Mouse (Mus musculus) midbrain, embryonic 15.5 days (tissue): Measurements from ENCODE around the gene Rfx5. TPM values are rescaled to one million over a fixed set of nuclear protein-coding genes. Genes with fewer than 3 reads are reported as not detected.
"Not testable (repeated sequence)": the region's sequence is repeated elsewhere in the genome, so short reads cannot be mapped to it uniquely, and the experiment has no call there.

Source experiments
- ATAC-seq: fragments of 200-750 bp; cut with Nextera tagmentation; replicated peaks from 2 replicates; pipeline ENCODE4 v1.8.0; 2017; ENCODE audit warnings: moderate TSS enrichment
- H3K27ac ChIP-seq: fragments of 300-500 bp; sonication (generic); 2 replicates; pipeline ENCODE4 v1.5.1; 2015; ENCODE audit warnings: mild to moderate bottlenecking, inconsistent platforms
- H3K27me3 ChIP-seq: fragments of 300-500 bp; sonication (generic); replicated peaks from 2 replicates; pipeline ENCODE4 v1.6.1; 2015; ENCODE audit warnings: inconsistent platforms
- H3K36me3 ChIP-seq: fragments of 300-500 bp; sonication (generic); replicated peaks from 2 replicates; pipeline ENCODE4 v1.6.1; 2015; ENCODE audit warnings: inconsistent platforms
- H3K4me1 ChIP-seq: fragments of 300-500 bp; sonication (generic); 2 replicates; pipeline ENCODE4 v1.6.1; 2015; ENCODE audit warnings: inconsistent platforms
- H3K4me2 ChIP-seq: fragments of 300-500 bp; sonication (generic); 2 replicates; pipeline ENCODE4 v1.6.1; 2015; ENCODE audit warnings: inconsistent platforms, mild to moderate bottlenecking, moderate library complexity
- H3K4me3 ChIP-seq: fragments of 300-500 bp; sonication (generic); 2 replicates; pipeline ENCODE4 v1.5.1; 2015; ENCODE audit warnings: mild to moderate bottlenecking, inconsistent platforms
- H3K9ac ChIP-seq: fragments of 300-500 bp; sonication (generic); 2 replicates; pipeline ENCODE4 v1.6.1; 2015; ENCODE audit warnings: mild to moderate bottlenecking, inconsistent platforms
- H3K9me3 ChIP-seq: fragments of 300-500 bp; sonication (generic); 2 replicates; pipeline ENCODE4 v1.6.1; 2016; ENCODE audit warnings: inconsistent platforms
- WGBS: fragments of 180-500 bp; shearing (Covaris S2); methylation state at CpG from one replicate; pipeline ENCODE4 v1.1.7; 2015; ENCODE audit warnings: mixed read lengths; 5-methylcytosine and 5-hydroxymethylcytosine counted together
- polyA plus RNA-seq: library from polyadenylated mRNA; unstranded; fragments of >200 nt; fragmentation: Nextera tagmentation; extraction: Ambion mirVana; gene quantifications from 2 replicates; pipeline ENCODE4 v1.2.1, GENCODE M21; 2015

The Rfx5 gene
- polyA plus RNA-seq, 1 experiment from 2014 or later = 6.5 TPM

DNA sequence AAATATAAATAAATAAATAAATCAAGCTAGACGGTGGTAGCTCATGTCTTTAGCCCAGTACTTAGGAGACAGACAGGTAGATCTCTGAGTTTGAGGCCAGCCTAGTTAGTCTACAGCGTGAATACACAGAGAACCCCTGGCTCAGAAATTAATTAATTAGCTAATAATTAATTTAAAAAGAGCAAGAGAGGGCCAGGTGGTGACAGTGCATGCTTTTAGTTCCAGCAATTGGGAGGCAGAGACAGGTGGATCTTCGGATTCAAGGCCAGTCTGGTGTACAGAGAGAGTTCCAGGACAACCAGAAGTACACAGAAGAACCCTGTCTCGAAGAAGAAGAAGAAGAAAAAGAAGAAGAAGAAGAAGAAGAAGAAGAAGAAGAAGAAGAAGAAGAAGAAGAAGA lies 24.9 kb upstream of the Rfx5 start:
- ATAC-seq = not testable (repeated sequence)

DNA sequence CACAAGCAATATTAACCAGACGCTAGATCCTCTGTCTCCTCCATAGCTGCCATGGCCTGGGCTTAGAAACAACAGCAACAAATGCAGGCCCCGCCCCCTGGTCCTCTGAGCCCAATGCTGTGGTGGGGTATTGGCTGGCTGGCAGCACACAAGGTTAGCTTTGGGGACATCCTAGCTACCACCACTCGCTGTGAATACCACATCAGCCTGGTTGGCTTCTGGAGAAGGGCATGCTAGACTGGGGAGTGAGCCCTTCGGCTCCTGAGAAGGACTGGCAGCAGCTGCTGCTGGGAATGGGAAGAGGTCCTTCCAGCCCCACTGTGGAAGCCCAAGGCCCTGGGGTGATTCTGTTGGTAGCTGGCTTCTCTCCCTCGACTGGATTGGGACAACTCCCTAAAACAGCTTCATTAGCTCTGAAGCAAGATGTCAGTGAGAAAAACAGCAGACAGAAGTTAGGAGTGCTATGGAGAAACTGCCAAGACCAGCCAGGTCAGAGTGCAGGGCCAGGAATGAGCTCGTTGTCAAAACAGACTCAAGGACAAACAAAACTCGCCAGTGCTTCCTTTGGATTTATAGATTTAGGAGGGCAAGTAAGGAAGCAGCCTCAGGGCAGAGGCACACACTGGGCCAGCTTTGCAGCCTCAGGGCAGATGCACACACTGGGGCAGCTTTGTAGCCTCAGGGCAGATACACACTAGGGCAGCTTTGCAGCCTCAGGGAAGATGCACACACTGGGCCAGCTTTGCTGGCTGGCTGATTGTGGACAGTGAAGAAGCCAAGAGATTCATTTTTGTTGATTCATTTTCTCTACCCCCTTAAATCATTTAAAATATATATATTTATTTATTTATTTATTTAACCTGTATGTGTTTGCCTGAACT lies 23.2 kb upstream of the Rfx5 start:
- H3K27me3 ChIP-seq, H3K27ac ChIP-seq, H3K9ac ChIP-seq, H3K9me3 ChIP-seq, H3K36me3 ChIP-seq, H3K4me1 ChIP-seq, H3K4me2 ChIP-seq, ATAC-seq, H3K4me3 ChIP-seq: not testable (repeated sequence)
- WGBS = 49% methylated on average over 7 of the region's 7 CpGs

More for the DNA sequence above, 24.9 kb upstream of the Rfx5 start:
- H3K9me3 ChIP-seq, H3K4me2 ChIP-seq, H3K9ac ChIP-seq, H3K36me3 ChIP-seq, H3K27ac ChIP-seq, H3K4me1 ChIP-seq, H3K27me3 ChIP-seq, H3K4me3 ChIP-seq: not testable (repeated sequence)
- WGBS = 92% methylated on average over 4 of the region's 4 CpGs

DNA sequence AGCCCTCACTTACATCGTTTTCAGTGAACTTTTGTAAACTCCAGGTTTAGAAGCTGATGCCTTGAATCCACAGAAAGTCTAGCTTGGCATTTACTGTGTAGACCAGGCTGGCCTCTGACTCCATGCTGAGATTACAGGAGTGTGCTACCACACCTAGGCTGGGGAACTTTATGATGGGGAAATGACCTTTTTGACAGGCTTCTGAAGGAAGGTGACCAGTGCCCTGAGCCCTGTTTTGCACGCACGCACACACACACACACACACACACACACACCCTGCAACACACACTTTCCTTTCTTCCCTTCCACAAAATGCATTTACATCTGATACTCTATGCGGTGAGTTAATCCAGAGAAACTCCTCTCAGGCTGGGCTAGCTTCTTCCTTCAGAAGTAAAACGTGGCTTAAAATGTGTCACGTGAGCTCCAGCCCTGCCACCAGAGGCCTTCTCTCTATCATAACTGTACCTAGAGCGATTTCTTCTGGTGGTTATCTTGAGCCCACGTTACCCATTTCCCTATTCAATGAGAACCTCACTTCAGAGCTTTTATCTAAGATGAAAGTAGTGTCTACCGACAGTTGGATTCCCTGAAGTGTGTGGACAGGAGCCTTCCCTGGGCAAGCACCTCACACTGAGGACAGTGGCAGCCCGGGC lies 22.3 kb upstream of the Rfx5 start:
- not testable (repeated sequence) for H3K36me3 ChIP-seq, H3K27me3 ChIP-seq, ATAC-seq, H3K4me2 ChIP-seq, H3K9me3 ChIP-seq, H3K4me1 ChIP-seq, H3K9ac ChIP-seq, H3K4me3 ChIP-seq, H3K27ac ChIP-seq
- 70% methylated on average over 10 of the region's 10 CpGs for WGBS

DNA sequence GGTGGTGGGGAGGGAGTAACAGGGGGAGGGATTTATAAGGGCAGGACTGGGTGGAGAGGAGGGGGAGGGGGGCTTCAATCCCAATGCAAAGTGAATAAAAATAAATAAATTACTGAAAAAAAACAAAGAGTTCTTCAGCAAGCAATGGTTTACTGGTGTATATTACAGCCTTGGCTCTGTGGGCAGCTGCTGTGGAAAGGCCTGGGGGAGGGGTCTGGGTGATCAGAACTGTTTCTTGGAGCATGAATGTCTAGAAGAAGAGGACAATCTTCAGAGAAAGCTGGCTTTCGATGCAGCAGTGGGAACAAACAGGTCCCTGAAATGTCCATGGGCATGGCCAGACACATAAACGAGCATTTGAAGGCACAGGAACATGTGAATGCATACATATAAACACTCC lies 21.6 kb upstream of the Rfx5 start:
- not testable (repeated sequence) for H3K4me3 ChIP-seq, H3K27me3 ChIP-seq, H3K36me3 ChIP-seq, H3K9ac ChIP-seq, H3K4me1 ChIP-seq, H3K27ac ChIP-seq, H3K4me2 ChIP-seq, H3K9me3 ChIP-seq
- ATAC-seq = 0 out of 2 replicates have a peak, but pooled peaks have one; percentile 10
- 56% methylated on average over 2 of the region's 2 CpGs for WGBS

DNA sequence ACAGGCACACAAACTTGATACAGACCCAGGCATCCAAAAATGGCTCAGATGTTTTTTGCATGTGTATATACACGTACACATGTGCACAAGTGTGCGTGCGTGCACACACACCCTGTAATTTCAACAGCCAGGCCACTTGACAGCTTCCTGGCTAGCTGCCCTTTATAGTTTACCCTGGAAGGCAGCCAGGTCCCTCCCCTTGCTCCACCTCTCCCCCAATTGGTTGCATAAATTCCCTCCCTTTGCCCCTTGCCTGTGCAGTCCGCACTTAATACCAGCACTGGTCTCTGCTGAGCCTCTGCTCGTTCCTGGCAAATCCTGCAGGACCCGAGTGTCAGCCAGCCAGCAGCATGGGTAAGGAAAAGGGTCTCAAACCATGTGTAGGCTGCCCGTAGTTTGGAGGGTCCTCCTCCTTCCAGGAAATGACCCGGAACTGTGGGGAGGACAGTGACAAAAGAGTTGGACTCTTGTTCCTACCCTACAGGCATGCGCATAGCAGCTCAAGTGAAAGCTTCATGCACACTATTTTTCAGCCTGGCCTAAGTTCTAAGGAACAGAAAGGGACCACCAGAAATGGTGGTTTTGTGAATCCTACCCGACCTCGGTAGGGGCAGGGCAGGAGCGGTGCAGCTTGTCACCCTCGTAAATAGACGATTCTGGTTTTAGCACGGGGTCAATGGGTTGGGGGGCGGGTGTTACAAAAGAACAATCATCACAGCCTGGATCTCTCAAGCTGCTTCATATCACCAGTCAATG lies 20.9 kb upstream of the Rfx5 start, which contains the start of gene Selenbp1:
Gene Selenbp1, plus strand, starts transcription at position 248 of the 756 bp plus-strand sequence.
- Histone ChIP-seq H3K27me3 (no peaks in the 10 kb centered on the region), H3K9me3 (no peaks in the 10 kb centered on the region), H3K36me3 (no peaks in the 10 kb centered on the region), H3K9ac (no peak within 1 kb of the TSS), H3K4me2 (peak within 1 kb of the TSS; percentile 44), H3K4me3 (peak within 1 kb of the TSS; percentile 26), H3K4me1 (peaks cover 6% of the 10 kb centered on the region; the same call in 1 of the 2 replicates), H3K27ac (peak within 1 kb of the TSS; percentile 62)
- WGBS = 27% methylated on average over 16 of the region's 16 CpGs
- peak; percentile 79 for ATAC-seq

DNA sequence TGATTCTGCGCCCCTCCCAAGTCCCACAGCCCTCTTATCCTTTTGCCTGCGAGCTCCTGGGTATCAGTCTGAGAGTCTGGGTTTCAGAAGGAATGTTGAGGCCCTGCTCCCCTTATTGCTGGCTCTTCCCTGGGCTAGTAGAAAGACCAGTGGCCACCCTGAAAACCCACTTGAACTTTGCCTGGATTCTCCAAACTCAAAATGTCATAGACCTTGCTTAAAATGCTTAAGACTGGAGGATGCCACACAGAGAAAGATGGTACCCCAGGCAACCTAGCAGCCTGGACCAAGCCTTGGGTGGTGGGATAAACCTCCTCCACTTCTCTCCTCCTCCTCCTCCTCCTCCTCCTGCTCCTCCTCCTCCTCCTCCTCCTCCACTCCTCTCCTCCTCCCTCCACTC lies 20.3 kb upstream of the Rfx5 start:
- WGBS = no CpG with 5 or more reads among the region's 2 CpGs
- H3K4me3 ChIP-seq, ATAC-seq: not testable (repeated sequence)

DNA sequence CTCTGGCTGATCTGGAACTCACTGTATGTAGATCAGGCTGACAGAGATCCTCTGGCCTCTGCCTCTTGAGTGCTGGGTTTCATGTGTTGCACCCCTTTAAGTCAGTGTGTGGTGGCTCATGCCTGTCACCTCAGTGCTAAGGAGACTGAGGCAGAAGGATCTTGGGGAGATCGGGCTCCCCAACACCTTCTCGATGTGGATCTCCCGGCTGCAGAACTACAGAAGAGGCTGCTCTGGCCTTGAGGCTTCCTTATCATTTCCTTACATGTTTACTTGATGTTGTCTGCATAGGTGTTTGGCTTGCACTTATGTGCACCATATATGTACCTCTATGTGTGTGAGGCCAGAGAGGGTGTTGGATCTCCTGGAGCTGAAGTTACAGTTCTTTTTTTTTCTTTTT lies 19.3 kb upstream of the Rfx5 start:
- 94% methylated on average over 3 of the region's 3 CpGs for WGBS
- H3K4me3 ChIP-seq, H3K27me3 ChIP-seq, H3K9me3 ChIP-seq, H3K27ac ChIP-seq, H3K9ac ChIP-seq, ATAC-seq, H3K4me2 ChIP-seq, H3K4me1 ChIP-seq, H3K36me3 ChIP-seq: not testable (repeated sequence)

More for the DNA sequence above, 20.3 kb upstream of the Rfx5 start:
- H3K36me3 ChIP-seq, H3K4me2 ChIP-seq, H3K9ac ChIP-seq, H3K27me3 ChIP-seq, H3K27ac ChIP-seq, H3K4me1 ChIP-seq, H3K9me3 ChIP-seq: not testable (repeated sequence)

DNA sequence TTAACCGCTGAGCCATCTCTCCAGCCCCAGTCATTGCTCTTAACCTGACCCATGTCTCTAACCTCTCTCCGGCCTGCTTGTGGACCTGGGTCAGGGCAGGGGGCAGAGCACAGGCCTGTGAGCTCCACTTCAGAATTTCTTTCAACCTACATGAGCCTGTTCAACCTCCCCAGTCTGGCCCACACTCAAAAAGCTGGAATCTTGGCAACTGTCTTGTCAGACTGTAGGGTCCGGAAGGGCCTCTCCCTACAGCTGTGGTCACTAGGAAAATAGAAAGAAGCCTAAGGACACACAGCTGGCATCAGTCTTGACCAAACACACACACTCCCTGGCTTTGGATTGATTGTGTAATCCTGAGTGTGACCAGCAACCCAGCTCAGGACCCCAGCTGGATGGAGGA lies 18.5 kb upstream of the Rfx5 start:
- not testable (repeated sequence) for H3K4me3 ChIP-seq, H3K4me1 ChIP-seq, H3K27ac ChIP-seq, H3K9me3 ChIP-seq, H3K27me3 ChIP-seq, H3K9ac ChIP-seq, ATAC-seq, H3K4me2 ChIP-seq, H3K36me3 ChIP-seq
- 85% methylated on average over 3 of the region's 3 CpGs for WGBS

DNA sequence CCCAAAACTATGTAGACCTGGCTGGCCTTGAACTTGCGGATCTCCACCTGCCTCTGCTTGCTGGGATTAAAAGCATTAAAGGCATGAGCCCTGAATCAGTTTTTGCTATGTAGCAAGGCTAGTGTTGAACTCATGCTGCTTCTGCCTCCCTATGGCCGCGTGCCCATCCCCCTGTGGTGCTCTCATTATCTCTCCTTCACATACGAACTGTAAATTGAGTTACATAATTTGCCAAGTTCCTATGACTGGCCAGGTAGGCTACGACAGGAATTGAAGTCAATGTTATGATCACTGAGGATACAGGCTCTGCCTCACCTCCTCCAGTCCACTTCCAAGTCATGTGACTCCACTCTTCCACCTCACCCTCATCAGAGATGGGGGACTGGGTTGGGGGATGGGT lies 17.7 kb upstream of the Rfx5 start:
- not testable (repeated sequence) for H3K27ac ChIP-seq, H3K4me1 ChIP-seq, H3K4me3 ChIP-seq, H3K9ac ChIP-seq, H3K27me3 ChIP-seq, H3K4me2 ChIP-seq, ATAC-seq, H3K9me3 ChIP-seq, H3K36me3 ChIP-seq
- WGBS = 88% methylated on average over 5 of the region's 5 CpGs

DNA sequence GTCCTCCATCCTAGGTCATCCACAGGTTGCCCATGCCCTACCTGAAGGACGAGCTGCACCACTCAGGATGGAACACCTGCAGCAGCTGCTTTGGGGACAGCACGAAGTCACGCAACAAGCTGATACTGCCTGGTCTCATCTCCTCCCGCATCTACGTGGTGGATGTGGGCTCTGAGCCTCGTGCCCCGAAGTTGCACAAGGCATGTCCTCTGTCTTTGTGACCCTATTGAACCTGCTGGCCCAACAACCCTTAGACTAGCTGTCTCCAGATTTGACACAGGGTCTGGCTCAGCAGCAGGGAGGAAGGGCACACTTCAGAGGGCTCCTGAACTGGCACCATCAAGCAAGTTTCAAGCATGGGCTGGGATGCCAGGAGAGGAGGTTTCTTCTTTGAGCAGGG lies 16.7 kb upstream of the Rfx5 start:
- ATAC-seq, H3K9ac ChIP-seq, H3K4me3 ChIP-seq, H3K4me2 ChIP-seq, H3K36me3 ChIP-seq, H3K4me1 ChIP-seq, H3K9me3 ChIP-seq, H3K27ac ChIP-seq, H3K27me3 ChIP-seq: not testable (repeated sequence)
- WGBS = 89% methylated on average over 7 of the region's 7 CpGs

DNA sequence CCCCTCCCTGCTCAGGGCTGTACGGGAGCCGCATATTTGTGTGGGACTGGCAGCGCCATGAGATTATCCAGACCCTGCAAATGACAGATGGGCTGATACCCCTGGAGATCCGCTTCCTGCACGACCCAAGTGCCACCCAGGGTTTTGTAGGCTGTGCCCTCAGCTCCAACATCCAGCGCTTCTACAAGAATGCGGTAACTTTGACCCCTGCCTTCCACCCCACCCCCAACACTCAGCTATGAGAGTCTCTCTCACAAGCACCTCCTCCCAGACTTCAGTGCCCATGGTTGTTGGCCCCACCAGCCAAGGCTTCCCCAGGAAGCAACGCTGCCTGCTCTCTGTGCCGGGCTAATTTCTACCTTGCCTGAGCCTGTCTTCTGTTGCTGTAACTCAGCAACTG lies 13.8 kb upstream of the Rfx5 start:
- H3K27ac ChIP-seq, H3K9ac ChIP-seq, H3K4me2 ChIP-seq, H3K27me3 ChIP-seq, ATAC-seq, H3K4me1 ChIP-seq, H3K9me3 ChIP-seq, H3K36me3 ChIP-seq, H3K4me3 ChIP-seq: not testable (repeated sequence)
- WGBS = 70% methylated on average over 9 of the region's 9 CpGs

DNA sequence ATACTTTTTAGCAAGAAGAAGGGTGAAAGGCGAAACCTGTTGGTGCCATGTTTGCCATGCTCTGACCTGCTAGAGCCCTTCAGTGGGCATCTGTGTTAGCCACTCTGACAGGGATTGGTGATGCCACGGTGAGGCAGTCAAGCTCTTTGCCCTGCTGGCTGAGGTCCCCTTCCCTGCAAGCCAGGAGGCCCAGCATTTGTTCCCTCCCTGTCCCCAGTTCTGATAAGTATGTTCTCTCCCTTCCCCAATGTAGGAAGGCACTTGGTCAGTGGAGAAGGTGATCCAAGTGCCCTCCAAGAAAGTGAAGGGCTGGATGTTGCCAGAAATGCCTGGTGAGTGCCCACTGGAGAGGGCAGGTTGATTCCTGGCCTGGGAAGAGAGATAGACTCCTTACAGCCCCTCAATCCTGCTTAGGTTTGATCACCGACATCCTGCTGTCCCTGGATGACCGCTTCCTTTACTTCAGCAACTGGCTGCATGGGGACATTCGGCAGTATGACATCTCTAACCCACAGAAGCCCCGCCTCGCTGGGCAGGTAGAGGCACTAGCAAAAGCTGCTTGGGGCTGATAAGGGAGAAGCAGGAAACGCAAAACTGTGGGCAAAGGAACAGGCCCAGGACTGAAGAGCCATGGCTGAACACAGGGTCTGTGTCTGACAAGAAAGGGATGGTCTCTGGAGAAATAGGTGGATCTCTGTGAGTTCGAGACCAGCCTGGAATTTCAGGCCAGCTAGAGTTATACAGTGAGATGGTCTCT lies 11.5 kb upstream of the Rfx5 start:
- not testable (repeated sequence) for H3K9me3 ChIP-seq, H3K4me2 ChIP-seq, H3K36me3 ChIP-seq, H3K4me3 ChIP-seq, H3K4me1 ChIP-seq, ATAC-seq, H3K27me3 ChIP-seq, H3K9ac ChIP-seq, H3K27ac ChIP-seq
- 81% methylated on average over 9 of the region's 9 CpGs for WGBS
